Mouse (Mus musculus) intestine, postnatal 0 days (tissue): ENCODE results near the gene C2cd2l. TPM values are rescaled to one million over a fixed set of nuclear protein-coding genes. Genes with fewer than 3 reads are reported as not detected.

Experiments
- ATAC-seq: fragments of 200-750 bp; cut with Nextera tagmentation; 2 replicates; pipeline ENCODE4 v1.8.0; 2017; ENCODE audit warnings: mild to moderate bottlenecking, moderate TSS enrichment, moderate library complexity
- H3K27ac ChIP-seq: fragments of 300-500 bp; sonication (generic); 2 replicates; pipeline ENCODE4 v1.5.1; 2014; ENCODE audit warnings: mild to moderate bottlenecking, low read depth, low read length, moderate library complexity
- H3K27me3 ChIP-seq: fragments of 300-500 bp; sonication (generic); replicated peaks from 2 replicates; pipeline ENCODE4 v1.6.1; 2014; ENCODE audit warnings: low read length, mixed read lengths; ENCODE audit not compliant: control insufficient read depth, insufficient read depth
- H3K36me3 ChIP-seq: fragments of 300-500 bp; sonication (generic); 2 replicates; pipeline ENCODE4 v1.6.1; 2014; ENCODE audit warnings: mild to moderate bottlenecking, moderate library complexity; ENCODE audit not compliant: control insufficient read depth, insufficient read depth
- H3K4me1 ChIP-seq: fragments of 300-500 bp; sonication (generic); replicated peaks from 2 replicates; pipeline ENCODE4 v1.6.1; 2014; ENCODE audit warnings: antibody characterized with exemption, low read length, mixed read lengths; ENCODE audit not compliant: control insufficient read depth, insufficient read depth
- H3K4me2 ChIP-seq: fragments of 300-500 bp; sonication (generic); replicated peaks from 2 replicates; pipeline ENCODE4 v1.6.1; 2014; ENCODE audit warnings: low read depth, mild to moderate bottlenecking, moderate library complexity
- H3K4me3 ChIP-seq: fragments of 300-500 bp; sonication (generic); 2 replicates; pipeline ENCODE4 v1.5.1; 2014; ENCODE audit warnings: low read depth, low read length
- H3K9ac ChIP-seq: fragments of 300-500 bp; sonication (generic); 2 replicates; pipeline ENCODE4 v1.6.1; 2014; ENCODE audit warnings: mild to moderate bottlenecking, low read depth, low read length
- H3K9me3 ChIP-seq: fragments of 300-500 bp; sonication (generic); 2 replicates; pipeline ENCODE4 v1.6.1; 2016; ENCODE audit warnings: mixed run types; ENCODE audit not compliant: control insufficient read depth
- CTCF ChIP-seq: sonication (generic); IDR thresholded peaks from 2 replicates; pipeline ENCODE4 v1.5.1; 2016; ENCODE audit warnings: low read depth, mild to moderate bottlenecking, control low read depth, antibody characterized with exemption, moderate library complexity
- WGBS: fragments of 180-500 bp; shearing (Covaris S2); extraction: QIAGEN DNeasy Blood & Tissue Kit; methylation state at CpG from one replicate; pipeline ENCODE4 v1.1.7; 2014; 5-methylcytosine and 5-hydroxymethylcytosine counted together
- microRNA-seq: library from miRNA; unstranded; fragments of <30 nt; microRNA quantifications from one replicate; pipeline ENCODE4, GENCODE M21; 2016
- polyA plus RNA-seq: library from polyadenylated mRNA; unstranded; fragments of >200 nt; fragmentation: Nextera tagmentation; extraction: Ambion mirVana; gene quantifications from 2 replicates; pipeline ENCODE4 v1.2.1, GENCODE M21; 2015

C2cd2l gene
- polyA plus RNA-seq, 1 experiment from 2014 or later = 42.4 TPM

DNA sequence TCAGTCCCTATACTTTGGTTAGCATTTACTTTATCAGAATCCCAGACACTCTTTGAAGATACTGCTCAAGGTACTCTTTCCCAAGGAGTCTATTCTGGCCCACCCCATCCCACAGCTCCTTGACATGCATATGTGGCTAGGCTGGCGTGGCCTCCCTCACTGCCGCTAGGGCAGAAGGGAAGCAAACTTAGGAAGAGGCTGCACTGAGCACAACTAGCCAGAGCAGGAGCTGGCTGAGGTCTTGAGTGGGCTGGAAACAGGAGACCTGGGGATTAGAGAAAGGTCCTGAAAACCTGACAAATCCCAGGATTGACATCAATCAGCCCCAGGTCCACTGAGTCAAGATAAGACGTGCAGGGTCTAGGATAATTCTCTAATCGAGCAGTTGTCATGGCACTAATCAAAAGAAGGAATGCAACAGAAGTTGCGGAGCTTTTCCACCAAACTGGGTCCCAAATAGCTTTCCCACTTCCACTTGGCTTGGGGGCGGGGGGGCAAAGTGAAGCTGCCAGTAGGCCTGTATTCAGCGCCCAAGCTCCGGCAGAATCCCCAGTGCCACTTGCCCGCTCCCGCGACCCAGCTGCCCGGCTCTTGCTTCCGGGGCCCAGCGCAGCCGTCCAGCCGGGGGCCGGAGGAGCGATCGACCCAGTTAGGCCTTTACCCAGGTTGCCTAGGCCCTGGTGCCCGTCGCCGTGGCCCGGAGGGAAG, 52.6 kb downstream of the C2cd2l start:
- H3K4me3 ChIP-seq = peak overlapping the region; percentile 57
- no peaks in the 10 kb centered on the region for H3K27me3 ChIP-seq
- ATAC-seq = no peak
- no peaks in the 10 kb centered on the region for H3K4me1 ChIP-seq
- WGBS = 12% methylated on average over 22 of the region's 23 CpGs
- peak overlapping the region; percentile 92 for H3K9ac ChIP-seq
- peak overlapping the region; percentile 77 for H3K27ac ChIP-seq
- H3K36me3 ChIP-seq = peaks cover under 1% of the 10 kb centered on the region; the same call in 1 of the 2 replicates
- H3K4me2 ChIP-seq = peak overlapping the region; percentile 90
- H3K9me3 ChIP-seq = no peaks in the 10 kb centered on the region
- peak; percentile 39; the same call in 1 of the 2 replicates for TF ChIP-seq CTCF

DNA sequence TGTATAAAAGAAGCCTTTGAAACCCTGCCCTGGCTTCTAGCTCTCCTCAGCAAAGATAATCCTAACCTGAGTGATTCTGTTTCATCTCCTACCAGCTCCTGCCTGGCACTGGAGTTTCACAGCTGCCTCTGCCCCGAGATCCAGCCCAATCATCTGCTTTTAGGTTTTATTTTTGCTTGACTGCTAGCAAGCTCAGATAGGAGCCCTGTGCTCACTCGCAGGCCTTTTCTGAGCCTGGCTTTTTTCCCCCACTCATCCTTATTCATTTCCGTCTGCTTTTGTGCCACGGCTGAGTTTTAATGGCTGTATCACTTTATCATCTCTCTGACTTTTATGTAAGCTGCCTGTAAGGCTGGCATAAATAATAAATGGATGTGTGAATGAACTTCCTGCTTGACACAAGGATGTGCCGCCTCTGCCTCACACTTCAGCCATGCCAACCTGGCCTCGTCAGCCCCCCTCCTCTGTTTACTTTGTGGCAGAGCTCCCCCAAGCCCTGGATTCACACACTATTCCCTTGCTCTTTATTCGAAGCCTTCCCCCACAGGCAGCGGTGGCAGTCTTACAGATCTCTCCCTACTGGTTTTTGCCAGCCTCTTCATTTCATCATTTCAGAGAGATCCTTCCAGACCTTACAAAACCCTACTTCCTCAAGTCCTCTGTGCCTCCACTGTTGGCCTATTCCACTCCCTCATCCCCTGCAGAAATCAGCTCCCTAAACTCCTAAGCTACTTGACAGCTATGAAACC, 53.4 kb downstream of the C2cd2l start:
- Histone ChIP-seq H3K27me3 (no peaks in the 10 kb centered on the region), H3K4me3 (no peak overlapping the region), H3K4me2 (0 out of 2 replicates have a peak overlapping the region, but pooled peaks have one; percentile 90), H3K9ac (no peak overlapping the region), H3K36me3 (peaks cover 8% of the 10 kb centered on the region; the same call in 1 of the 2 replicates), H3K4me1 (no peaks in the 10 kb centered on the region), H3K9me3 (no peaks in the 10 kb centered on the region), H3K27ac (no peak overlapping the region)
- ATAC-seq = no peak
- TF ChIP-seq CTCF = no peak
- 75% methylated on average over 8 of the region's 8 CpGs for WGBS

DNA sequence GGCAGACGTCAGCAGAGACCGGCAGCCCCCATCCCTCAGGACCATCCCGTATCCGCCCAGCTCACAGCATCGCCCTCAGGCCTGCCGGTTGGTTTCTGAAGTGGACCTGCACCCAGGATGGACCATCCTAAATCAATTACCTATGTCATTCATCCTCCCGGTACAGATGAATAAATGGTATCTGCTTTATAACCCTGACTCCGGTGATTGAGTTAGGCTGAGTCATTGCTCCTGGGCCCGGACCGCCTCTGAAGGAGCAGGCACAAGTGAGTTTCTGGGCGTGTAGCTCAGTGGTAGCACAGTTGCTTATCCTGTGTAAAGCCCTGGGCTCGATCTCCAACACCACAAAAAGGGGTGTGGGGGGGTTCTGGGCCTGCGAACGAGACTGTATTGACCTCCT, 58.7 kb downstream of the C2cd2l start:
- H3K9me3 ChIP-seq = no peaks in the 10 kb centered on the region
- no peak overlapping the region for H3K27ac ChIP-seq
- no peaks in the 10 kb centered on the region for H3K27me3 ChIP-seq
- no peaks in the 10 kb centered on the region for H3K4me1 ChIP-seq
- peaks cover 8% of the 10 kb centered on the region; the same call in 1 of the 2 replicates for H3K36me3 ChIP-seq
- no peak overlapping the region for H3K4me3 ChIP-seq
- no peak overlapping the region for H3K4me2 ChIP-seq
- 69% methylated on average over 14 of the region's 14 CpGs for WGBS
- no peak overlapping the region for H3K9ac ChIP-seq
- TF ChIP-seq CTCF = no peak
- ATAC-seq = no peak

Small RNA genes within 50 kb of the gene (microRNA-seq; reads per million reads assigned to microRNA genes)
- not detected for gene Gm44335

Other genes with a start within 250 kb of the C2cd2l start
- 0.05 TPM in 1 of 2 replicates, not detected in the other for gene Mfrp, start 218.6 kb downstream of the C2cd2l start, polyA plus RNA-seq
- gene C1qtnf5, start 213.0 kb downstream of the C2cd2l start, polyA plus RNA-seq = 5.4 and 6.0 TPM in 2 replicates
- 0.05 TPM in 1 of 2 replicates, not detected in the other for gene Gm49380, start 206.8 kb downstream of the C2cd2l start, polyA plus RNA-seq
- gene Rnf26, start 206.8 kb downstream of the C2cd2l start, polyA plus RNA-seq = 18.4 and 18.8 TPM in 2 replicates
- 31.5 and 34.0 TPM in 2 replicates for gene Mcam, start 185.8 kb downstream of the C2cd2l start, polyA plus RNA-seq
- 5.8 and 6.7 TPM in 2 replicates for gene Cbl, start 86.2 kb downstream of the C2cd2l start, polyA plus RNA-seq
- not detected in 2 replicates for gene Ccdc153, start 79.6 kb downstream of the C2cd2l start, polyA plus RNA-seq
- gene Pdzd3, start 68.8 kb downstream of the C2cd2l start, polyA plus RNA-seq = 37.0 and 40.1 TPM in 2 replicates
- 4.6 TPM in 2 replicates for gene Nlrx1, start 51.7 kb downstream of the C2cd2l start, polyA plus RNA-seq
- 0.88 and 1.1 TPM in 2 replicates for gene Abcg4, start 31.7 kb downstream of the C2cd2l start, polyA plus RNA-seq
- gene Hinfp, start 14.6 kb downstream of the C2cd2l start, polyA plus RNA-seq = 6.0 and 6.8 TPM in 2 replicates
- 23.6 and 25.3 TPM in 2 replicates for gene Dpagt1, start 5.7 kb upstream of the C2cd2l start, polyA plus RNA-seq
- 84.5 and 89.1 TPM in 2 replicates for gene H2afx, start 14.4 kb upstream of the C2cd2l start, polyA plus RNA-seq
- gene Hmbs, start 23.9 kb upstream of the C2cd2l start, polyA plus RNA-seq = 60.1 and 60.7 TPM in 2 replicates
- 27.2 and 27.4 TPM in 2 replicates for gene Vps11, start 41.4 kb upstream of the C2cd2l start, polyA plus RNA-seq
- 10.5 and 11.1 TPM in 2 replicates for gene Hyou1, start 59.2 kb upstream of the C2cd2l start, polyA plus RNA-seq
- gene Slc37a4, start 76.6 kb upstream of the C2cd2l start, polyA plus RNA-seq = 150 and 160 TPM in 2 replicates
- gene Rps25, start 86.9 kb upstream of the C2cd2l start, polyA plus RNA-seq = 1,434 and 1,542 TPM in 2 replicates
- 138 and 142 TPM in 2 replicates for gene Trappc4, start 87.3 kb upstream of the C2cd2l start, polyA plus RNA-seq
- 14.7 and 19.7 TPM in 2 replicates for gene Ccdc84, start 98.3 kb upstream of the C2cd2l start, polyA plus RNA-seq
- gene Foxr1, start 120.9 kb upstream of the C2cd2l start, polyA plus RNA-seq = not detected in 2 replicates
- not detected in 2 replicates for gene Upk2, start 134.7 kb upstream of the C2cd2l start, polyA plus RNA-seq
- gene Bcl9l, start 162.5 kb upstream of the C2cd2l start, polyA plus RNA-seq = 4.8 and 4.9 TPM in 2 replicates
- 0.21 and 0.25 TPM in 2 replicates for gene Cxcr5, start 241.6 kb upstream of the C2cd2l start, polyA plus RNA-seq